Mouse (Mus musculus) CH12.LX (cell line): Measurements from ENCODE around the gene Elp4. TPM values are rescaled to one million over a fixed set of nuclear protein-coding genes. Genes with fewer than 3 reads are reported as not detected.

ENCODE experiments used
- DNase-seq: peaks from one replicate; pipeline ENCODE4 v3.0.0-alpha.2; 2013; ENCODE audit errors: extremely low read depth
- H3K27ac ChIP-seq: 2 replicates; pipeline ENCODE4 v1.5.1; 2012; ENCODE audit warnings: low read depth, mild to moderate bottlenecking, control low read depth, moderate library complexity; ENCODE audit not compliant: insufficient read depth
- H3K27me3 ChIP-seq: replicated peaks from 2 replicates; pipeline ENCODE3; 2012; ENCODE audit warnings: inconsistent platforms
- H3K36me3 ChIP-seq, 2 experiments: replicated peaks in 1 of 2; 2 replicates each; pipeline versions ENCODE3 to v1.6.1; 2012; ENCODE audit warnings: inconsistent platforms in 1 of 2, low read length in 1 of 2, mild to moderate bottlenecking in 1 of 2, mixed read lengths in 1 of 2, moderate library complexity in 1 of 2; ENCODE audit not compliant: control insufficient read depth in 1 of 2, insufficient read depth in 1 of 2
- H3K4me1 ChIP-seq, 2 experiments: 2 replicates each; pipeline ENCODE4 v1.6.1; 2012; ENCODE audit warnings: inconsistent platforms in 1 of 2, moderate library complexity in 1 of 2; ENCODE audit not compliant: insufficient read depth in 2 of 2, control insufficient read depth in 1 of 2
- H3K4me2 ChIP-seq: 2 replicates; pipeline ENCODE4 v1.6.1; 2012; ENCODE audit warnings: low read depth, mild to moderate bottlenecking, control low read depth; ENCODE audit not compliant: poor library complexity, insufficient read depth, severe bottlenecking
- H3K4me3 ChIP-seq, 3 experiments: fragments of 150-350 bp in 1 of 3; sonication (generic) in 1 of 3; replicated peaks in 1 of 3; 2 replicates each; pipeline versions ENCODE3 to v1.5.1; 2011 to 2012; ENCODE audit warnings: low read depth in 2 of 3, low read length in 2 of 3, mild to moderate bottlenecking in 2 of 3, moderate library complexity in 2 of 3, control low read depth in 1 of 3, improper control_type of control experiment in 1 of 3, inconsistent platforms in 1 of 3, mixed read lengths in 1 of 3; ENCODE audit not compliant: poor library complexity in 1 of 3
- H3K79me2 ChIP-seq: replicated peaks from 2 replicates; pipeline ENCODE4 v1.6.1; 2012; ENCODE audit warnings: mild to moderate bottlenecking, moderate library complexity; ENCODE audit not compliant: control insufficient read depth, poor library complexity, insufficient read depth, severe bottlenecking; ENCODE audit errors: extremely low read depth
- H3K9ac ChIP-seq: 2 replicates; pipeline ENCODE4 v1.6.1; 2012; ENCODE audit warnings: low read depth, mild to moderate bottlenecking, control low read depth, moderate library complexity; ENCODE audit not compliant: insufficient read depth
- H3K9me3 ChIP-seq: replicated peaks from 2 replicates; pipeline ENCODE3; 2012; ENCODE audit warnings: low read length, inconsistent platforms, mixed read lengths
- BHLHE40 ChIP-seq: IDR thresholded peaks from 2 replicates; pipeline ENCODE4 v1.6.1; 2011; ENCODE audit warnings: mild to moderate bottlenecking, low read depth, low read length, improper control_type of control experiment
- CTCF ChIP-seq, 2 experiments: IDR thresholded peaks in 1 of 2; conservative IDR thresholded peaks in 1 of 2; 2 replicates each; pipeline ENCODE4 v1.5.1; 2011 to 2012; ENCODE audit warnings: low read depth in 2 of 2, low read length in 2 of 2, improper control_type of control experiment in 1 of 2, inconsistent platforms in 1 of 2, mild to moderate bottlenecking in 1 of 2, moderate library complexity in 1 of 2
- HCFC1 ChIP-seq: IDR thresholded peaks from 2 replicates; pipeline ENCODE4 v1.6.1; 2012; ENCODE audit warnings: low read depth, mild to moderate bottlenecking, inconsistent platforms, low read length, improper control_type of control experiment
- JUN ChIP-seq: IDR thresholded peaks from 2 replicates; pipeline ENCODE4 v1.6.1; 2011; ENCODE audit warnings: low read depth, mild to moderate bottlenecking, low read length, improper control_type of control experiment, moderate library complexity; ENCODE audit not compliant: insufficient read depth
- MAZ ChIP-seq: IDR thresholded peaks from 2 replicates; pipeline ENCODE4 v1.6.1; 2012; ENCODE audit warnings: low read depth, mild to moderate bottlenecking, inconsistent platforms, low read length, improper control_type of control experiment, moderate library complexity
- MXI1 ChIP-seq: IDR thresholded peaks from 2 replicates; pipeline ENCODE4 v1.6.1; 2011; ENCODE audit warnings: mild to moderate bottlenecking, low read depth, low read length, improper control_type of control experiment
- MYC ChIP-seq: IDR thresholded peaks from 2 replicates; pipeline ENCODE4 v1.6.1; 2011; ENCODE audit warnings: low read depth, mild to moderate bottlenecking, improper control_type of control experiment, low read length
- POLR2A ChIP-seq: IDR thresholded peaks from 2 replicates; pipeline ENCODE4 v1.6.1; 2011; ENCODE audit warnings: low read depth, mild to moderate bottlenecking, improper control_type of control experiment, low read length
- POLR2AphosphoS2 ChIP-seq: IDR thresholded peaks from 2 replicates; pipeline ENCODE4 v1.6.1; 2011; ENCODE audit warnings: low read depth, low read length, improper control_type of control experiment
- RAD21 ChIP-seq: IDR thresholded peaks from 2 replicates; pipeline ENCODE4 v1.6.1; 2011; ENCODE audit warnings: low read depth, mild to moderate bottlenecking, low read length, improper control_type of control experiment, moderate library complexity
- RCOR1 ChIP-seq: conservative IDR thresholded peaks from 2 replicates; pipeline ENCODE4 v1.6.1; 2012; ENCODE audit warnings: low read depth, mild to moderate bottlenecking, inconsistent platforms, low read length, improper control_type of control experiment
- SIN3A ChIP-seq: IDR thresholded peaks from 2 replicates; pipeline ENCODE4 v1.6.1; 2012; ENCODE audit warnings: low read length, improper control_type of control experiment, inconsistent platforms
- TBP ChIP-seq: conservative IDR thresholded peaks from 2 replicates; pipeline ENCODE4 v1.6.1; 2011; ENCODE audit warnings: low read depth, low read length, improper control_type of control experiment
- TCF12 ChIP-seq: IDR thresholded peaks from 2 replicates; pipeline ENCODE4 v1.6.1; 2014; ENCODE audit warnings: low read depth, mild to moderate bottlenecking, inconsistent platforms, low read length, improper control_type of control experiment
- UBTF ChIP-seq: IDR thresholded peaks from 2 replicates; pipeline ENCODE4 v1.6.1; 2012; ENCODE audit warnings: low read depth, mild to moderate bottlenecking, inconsistent platforms, low read length, improper control_type of control experiment, moderate library complexity
- USF2 ChIP-seq: conservative IDR thresholded peaks from 2 replicates; pipeline ENCODE4 v1.6.1; 2011; ENCODE audit warnings: low read depth, low read length, improper control_type of control experiment
- ZMIZ1 ChIP-seq: IDR thresholded peaks from 2 replicates; pipeline ENCODE4 v1.6.1; 2012; ENCODE audit warnings: low read depth, mild to moderate bottlenecking, inconsistent platforms, low read length, improper control_type of control experiment
- dilution Hi-C: fragments of 300-500 bp; cut with MboI; formaldehyde crosslinking; loops from 2 replicates; pipeline ENCODE4 v1.14.3; 2020; ENCODE audit warnings: low sequenced_read_pairs; ENCODE audit not compliant: extremely low pct_unique_long_range_greater_than_20kb, extremely low pct_ligation_motif_present
- in situ Hi-C: fragments of 300-500 bp; cut with MboI; formaldehyde crosslinking; loops from 3 replicates; pipeline ENCODE4 v1.14.3; 2019; ENCODE audit warnings: low sequenced_read_pairs, low pct_ligation_motif_present, low pct_unique_long_range_greater_than_20kb, mixed read lengths
- polyA plus RNA-seq: library from polyadenylated mRNA; unstranded; fragments of >175 nt; gene quantifications from 2 replicates; pipeline ENCODE4 v1.2.1, GENCODE M21; 2012; ENCODE audit warnings: low read depth; ENCODE audit not compliant: insufficient read length
- total RNA-seq, 2 experiments: library from RNA; depleted of rRNA; stranded (reverse); fragments of 300-350 nt in 1 of 2; fragments of >200 nt in 1 of 2; gene quantifications; 2 replicates each; pipeline ENCODE4 v1.2.3; 2012 to 2014

Elp4 gene
- total and polyA plus RNA-seq, 3 experiments, result 11.6 to 31.2 (median 21.3) TPM

- dilution Hi-C loops, result no loop called here
- Histone ChIP-seq H3K4me2 (no peak overlapping the region), H3K9ac (no peak overlapping the region), H3K4me1 (peaks cover 2 to 6% of the 10 kb centered on the region in 2 experiments; a peak in 2 of 4 replicates), H3K79me2 (no peaks in the 10 kb centered on the region), H3K27ac (no peak overlapping the region), H3K4me3 (no peak overlapping the region), H3K9me3 (no peaks in the 10 kb centered on the region), H3K27me3 (peaks cover 24% of the 10 kb centered on the region), H3K36me3 (no peaks in the 10 kb centered on the region)
- in situ Hi-C loops, result no loop called here
- DNase-seq, result no peak
- TF ChIP-seq USF2 (no peak), HCFC1 (no peak)
These were observed 223.2 kb downstream of the Elp4 start for GRCm38 (mm10) chr2:105680999-105681710.

GRCm38 (mm10) chr2:105680146-105680998 lies 224.0 kb downstream of the Elp4 start:
- TF ChIP-seq POLR2AphosphoS2 (no peak), MAZ (no peak), RAD21 (no peak), BHLHE40 (no peak), SIN3A (no peak), MXI1 (no peak), TBP (no peak), CTCF (conservative IDR thresholded peaks at IDR 0.05 in 1 of 2, IDR thresholded peaks at IDR 0.05 in 1 of 2; ENCODE audit: low read depth in 2 of 2, low read length in 2 of 2) (no peak), RCOR1 (no peak), TCF12 (no peak), ZMIZ1 (no peak), MYC (no peak), UBTF (no peak), POLR2A (no peak), JUN (no peak)
- no peak for DNase-seq
- Histone ChIP-seq H3K36me3 (no peaks in the 10 kb centered on the region), H3K79me2 (no peaks in the 10 kb centered on the region), H3K9me3 (peaks cover 2% of the 10 kb centered on the region), H3K4me3 (no peak overlapping the region), H3K9ac (no peak overlapping the region), H3K27me3 (peaks cover 31% of the 10 kb centered on the region), H3K4me1 (peaks cover 2 to 10% of the 10 kb centered on the region in 2 experiments; a peak in 2 of 4 replicates), H3K4me2 (no peak overlapping the region), H3K27ac (no peak overlapping the region)
- in situ Hi-C loops (no loop called here), dilution Hi-C loops (no loop called here)
